Mouse (Mus musculus) CD8-positive naive resting alpha-beta T cell, adult 2 months (primary cell): ENCODE data around the gene Pdzd2.

Source experiments
- DNase-seq, 2 experiments: peaks; one replicate each; pipeline ENCODE4 v3.0.0; 2022; ENCODE audit warnings: low read depth in 2 of 2, low spot score in 2 of 2

The Pdzd2 gene

DNA sequence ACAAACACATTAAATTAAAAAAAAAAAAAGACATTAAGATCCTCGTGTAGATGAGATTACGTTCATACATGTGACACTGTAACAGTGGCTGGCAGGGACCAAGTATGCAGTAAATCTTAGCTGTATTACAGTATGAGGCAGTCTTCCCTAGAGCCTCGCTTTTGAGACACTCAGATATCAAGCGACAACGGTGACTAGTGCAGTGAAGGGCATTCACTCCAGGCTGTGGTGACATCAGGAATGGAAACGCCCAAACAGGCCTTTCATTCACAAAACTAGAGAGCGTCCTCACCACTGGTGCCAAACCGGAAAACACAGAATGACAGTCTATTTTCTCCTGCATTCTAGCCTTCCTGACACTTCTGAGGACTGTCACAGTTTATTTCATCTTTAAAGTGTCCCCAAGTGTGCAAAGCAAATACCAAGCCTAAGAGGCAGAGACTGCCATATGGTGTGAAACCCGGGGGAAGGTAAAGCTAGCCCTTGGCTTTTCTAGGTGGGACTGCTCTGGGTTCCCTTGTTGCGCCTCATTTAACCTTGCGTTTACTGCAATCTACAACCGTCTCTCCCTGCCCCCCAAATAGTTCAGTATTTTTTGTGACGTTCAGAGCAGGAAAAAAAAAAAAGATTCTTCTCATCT lies 195.9 kb downstream of the Pdzd2 start:
- DNase-seq: no peak

DNA sequence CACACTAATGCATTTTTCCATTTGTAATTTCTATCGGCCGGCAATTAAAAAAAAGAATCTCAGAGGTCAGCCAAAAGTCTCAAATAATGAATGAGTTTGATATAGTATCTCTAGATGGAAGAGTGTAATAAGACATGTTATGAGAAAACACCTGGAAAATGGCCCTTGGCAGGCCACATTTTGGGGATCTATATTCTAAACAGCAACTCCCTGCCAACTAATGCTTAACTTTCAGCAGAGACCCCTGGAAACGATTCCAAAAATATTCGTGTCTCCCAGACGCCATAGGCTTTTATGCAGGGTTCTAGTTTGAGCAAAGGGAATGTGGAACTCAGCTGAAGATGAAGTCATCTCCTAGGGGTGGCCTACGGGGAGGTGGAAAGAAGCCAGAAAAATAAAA lies 197.4 kb downstream of the Pdzd2 start:
- DNase-seq: no peak

DNA sequence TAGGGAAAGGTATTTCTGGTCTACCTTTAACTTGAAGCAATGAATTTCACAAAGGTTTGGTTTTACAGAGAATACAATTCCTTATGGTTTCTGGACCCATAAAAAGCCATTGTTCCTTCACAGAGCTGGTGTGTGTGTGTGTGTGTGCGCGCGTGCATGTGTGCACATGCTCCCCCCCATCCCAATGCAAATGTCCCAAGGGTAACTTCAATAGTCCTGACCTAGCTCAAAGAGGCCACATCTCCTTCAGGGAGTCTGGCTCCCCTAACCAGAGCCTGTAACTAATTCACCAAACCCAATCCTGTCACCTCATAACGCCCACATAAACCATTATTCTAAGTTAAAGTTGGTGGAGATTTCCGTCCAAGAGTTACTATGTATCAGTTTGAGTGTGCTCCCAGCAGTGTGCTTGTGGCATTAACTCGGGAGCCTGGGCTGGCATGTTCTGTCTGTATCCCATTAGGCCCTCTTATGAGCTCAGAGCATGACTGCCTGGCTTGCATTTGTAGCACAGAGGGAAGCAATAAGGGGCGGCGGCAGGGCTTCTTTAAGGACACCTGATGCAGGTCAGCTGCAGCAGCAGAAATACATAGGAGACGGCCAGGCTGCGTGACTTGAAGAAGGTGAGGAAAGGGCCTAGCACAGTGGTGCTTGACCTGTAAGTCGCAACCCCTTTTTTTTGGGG lies 200.0 kb downstream of the Pdzd2 start:
- DNase-seq: no peak

DNA sequence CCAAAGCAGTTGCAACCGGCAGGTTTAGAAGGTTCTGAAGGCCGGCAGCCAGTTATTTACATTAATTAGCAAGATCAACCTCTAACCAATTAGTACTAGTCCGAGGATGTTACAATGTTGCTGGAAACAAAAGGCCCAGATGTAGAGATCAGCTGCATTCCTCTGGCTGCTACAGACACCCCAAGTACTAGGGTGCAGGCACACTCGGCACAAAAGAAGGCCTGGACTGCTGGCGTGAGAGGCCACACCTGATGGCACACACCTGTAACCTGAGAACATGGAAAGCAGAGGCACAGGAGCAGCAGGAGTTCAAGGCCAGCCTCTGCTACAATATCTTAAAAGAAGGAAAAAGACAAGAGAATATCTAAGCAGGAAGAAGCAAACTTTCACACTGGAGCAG lies 206.5 kb downstream of the Pdzd2 start:
- no peak for DNase-seq

DNA sequence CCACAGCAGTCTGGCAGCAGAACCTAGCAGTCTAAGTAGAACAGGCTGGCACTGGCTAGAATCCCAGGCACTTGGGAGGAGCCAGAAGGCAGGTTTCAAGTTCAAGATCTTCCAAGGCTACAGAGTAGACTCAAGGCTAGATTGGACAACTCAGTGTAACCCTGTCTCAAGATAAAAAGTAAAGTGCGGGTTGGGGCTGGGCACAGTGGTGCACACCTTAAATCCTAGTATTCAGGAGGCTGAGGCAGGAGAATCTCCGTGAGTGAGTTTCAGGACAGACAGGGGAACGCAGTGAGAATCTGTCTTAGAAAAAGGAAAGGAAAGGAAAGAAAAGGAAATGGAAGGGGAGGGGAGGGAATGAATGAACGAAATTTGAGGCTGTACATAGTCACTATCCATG lies 207.2 kb downstream of the Pdzd2 start:
- no peak for DNase-seq

DNA sequence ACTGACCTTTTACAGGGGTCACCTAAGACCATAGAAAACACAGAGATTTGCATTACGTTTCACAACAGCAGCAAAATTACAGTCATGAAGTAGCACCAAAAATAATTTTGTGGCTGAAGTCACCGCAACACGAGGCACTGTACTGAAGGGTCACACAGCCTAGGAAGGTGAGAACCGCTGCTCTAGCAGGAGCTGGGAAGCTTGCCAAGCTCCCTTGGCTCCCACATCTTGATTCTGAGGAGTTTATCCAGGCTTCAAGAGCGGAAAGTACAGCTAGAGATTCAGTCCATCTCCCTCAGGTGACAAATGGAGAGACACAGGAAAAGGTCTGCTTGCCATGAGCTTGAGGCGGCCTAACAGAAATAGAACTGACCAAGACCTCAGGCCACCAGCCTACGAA lies 216.9 kb downstream of the Pdzd2 start:
- DNase-seq: no peak

DNA sequence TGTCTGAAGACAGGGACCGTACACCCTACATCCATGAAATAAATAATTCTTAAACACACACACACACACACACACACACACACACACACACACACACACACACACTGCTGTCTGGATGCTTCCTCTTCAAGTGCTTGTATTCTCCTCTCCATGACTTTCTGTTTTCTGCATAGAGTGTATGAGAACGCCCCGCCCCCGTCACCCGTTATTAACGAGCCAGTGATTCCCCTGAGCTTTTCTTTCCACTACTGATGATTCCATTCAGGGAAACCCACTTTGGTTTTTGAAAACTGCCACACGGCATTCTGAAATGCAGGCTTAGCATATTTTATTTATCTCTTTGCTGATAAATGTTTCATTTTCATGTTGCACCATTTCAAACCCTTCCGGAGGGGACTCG lies 219.4 kb downstream of the Pdzd2 start:
- no peak for DNase-seq

DNA sequence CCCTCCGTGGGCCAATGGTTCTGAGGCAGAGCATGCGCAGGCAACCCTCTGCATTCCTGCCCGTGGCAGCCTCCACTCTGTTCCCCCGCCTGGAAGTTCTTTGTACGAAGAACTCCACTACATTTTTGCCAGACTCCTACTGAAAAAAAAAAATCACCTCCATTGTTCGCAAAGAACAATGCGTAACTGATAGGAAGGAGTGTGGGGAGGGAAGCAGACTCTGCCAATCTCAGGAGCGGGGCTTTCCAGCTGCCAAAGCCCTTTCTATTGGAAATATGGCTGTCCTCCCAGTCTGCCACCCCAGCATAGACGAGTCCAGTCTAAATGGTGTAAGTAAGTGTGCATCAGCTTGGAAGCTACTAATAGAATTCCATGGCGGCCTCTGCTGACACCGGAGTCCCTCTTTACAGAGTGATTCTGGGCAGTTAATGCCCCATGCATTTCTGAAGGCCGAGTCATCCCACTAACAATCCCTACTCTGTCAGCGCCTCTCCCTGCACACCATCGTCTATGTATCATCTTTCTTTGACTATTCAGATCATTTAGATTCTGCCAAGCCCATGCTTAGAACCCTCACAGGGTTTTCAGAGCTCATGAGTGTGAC lies 221.3 kb downstream of the Pdzd2 start:
- no peak for DNase-seq

DNA sequence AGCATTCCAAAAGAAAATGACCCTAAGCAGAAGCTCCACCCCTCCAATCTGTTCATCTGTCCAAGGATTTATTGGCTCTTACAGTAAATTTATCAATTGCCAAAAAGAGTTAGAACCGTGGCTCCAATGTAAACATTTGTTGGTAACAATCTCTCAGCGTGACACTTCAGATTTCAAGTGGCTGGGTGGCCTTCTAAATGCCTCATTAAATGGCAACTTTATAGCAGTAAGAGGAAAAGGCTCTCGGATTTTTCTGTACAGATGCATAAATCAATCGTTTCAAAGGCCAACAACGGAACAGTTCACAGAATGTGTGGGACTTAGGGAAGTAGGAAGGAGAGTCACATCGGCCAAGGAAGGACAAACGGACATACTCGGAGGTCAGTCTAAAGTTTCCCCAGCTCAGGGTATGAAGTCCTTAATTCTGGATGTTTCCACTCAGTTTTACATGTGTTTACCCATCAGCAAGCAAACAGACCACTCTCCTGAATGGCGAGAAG lies 222.4 kb downstream of the Pdzd2 start:
- no peak for DNase-seq

DNA sequence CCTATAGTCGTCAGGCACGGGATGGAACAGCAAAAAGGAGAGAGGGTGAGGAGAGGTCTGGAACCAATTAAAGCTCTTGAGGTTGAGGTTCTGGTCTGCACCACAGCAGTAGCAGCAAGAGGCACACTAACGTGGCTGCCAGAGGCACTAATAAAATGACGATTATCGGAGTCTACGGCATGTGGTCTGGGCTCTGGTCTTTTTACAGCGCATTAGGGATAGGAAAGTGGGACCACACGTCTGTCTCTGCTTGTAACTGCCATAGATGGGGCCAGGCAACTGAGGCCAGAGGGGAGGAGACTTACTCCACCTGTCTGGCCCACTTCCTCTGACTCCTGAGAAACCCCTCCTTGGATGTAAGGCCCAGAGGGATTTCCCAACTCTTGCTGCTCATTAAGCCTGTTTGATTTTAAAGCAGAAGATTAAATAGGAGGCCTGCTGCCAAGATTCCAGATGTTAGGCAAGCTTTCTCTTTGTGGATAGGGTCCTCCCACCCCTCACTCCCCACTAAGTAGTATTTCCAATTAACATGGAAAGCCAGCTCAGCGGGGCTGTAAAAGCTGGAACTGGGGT lies 224.4 kb downstream of the Pdzd2 start:
- DNase-seq: no peak

DNA sequence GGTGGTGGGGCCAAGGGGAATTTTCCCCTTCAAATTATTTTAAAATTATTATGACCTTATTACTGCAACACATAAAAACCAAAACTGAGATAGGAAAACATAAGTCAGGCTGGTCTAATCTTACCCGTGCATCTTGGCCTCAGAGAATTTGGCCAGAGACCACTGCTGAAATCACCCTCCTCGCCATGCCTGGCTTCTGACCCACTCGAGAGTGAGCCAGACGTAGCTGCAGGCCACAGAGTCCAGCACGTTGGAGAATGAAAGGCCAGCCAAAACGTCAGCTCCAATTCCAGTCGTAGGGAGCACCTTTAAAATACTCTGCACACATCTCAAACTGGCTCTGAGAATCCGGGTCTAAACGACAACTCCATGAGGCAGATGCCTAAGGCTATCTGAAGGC lies 226.2 kb downstream of the Pdzd2 start:
- DNase-seq: no peak

DNA sequence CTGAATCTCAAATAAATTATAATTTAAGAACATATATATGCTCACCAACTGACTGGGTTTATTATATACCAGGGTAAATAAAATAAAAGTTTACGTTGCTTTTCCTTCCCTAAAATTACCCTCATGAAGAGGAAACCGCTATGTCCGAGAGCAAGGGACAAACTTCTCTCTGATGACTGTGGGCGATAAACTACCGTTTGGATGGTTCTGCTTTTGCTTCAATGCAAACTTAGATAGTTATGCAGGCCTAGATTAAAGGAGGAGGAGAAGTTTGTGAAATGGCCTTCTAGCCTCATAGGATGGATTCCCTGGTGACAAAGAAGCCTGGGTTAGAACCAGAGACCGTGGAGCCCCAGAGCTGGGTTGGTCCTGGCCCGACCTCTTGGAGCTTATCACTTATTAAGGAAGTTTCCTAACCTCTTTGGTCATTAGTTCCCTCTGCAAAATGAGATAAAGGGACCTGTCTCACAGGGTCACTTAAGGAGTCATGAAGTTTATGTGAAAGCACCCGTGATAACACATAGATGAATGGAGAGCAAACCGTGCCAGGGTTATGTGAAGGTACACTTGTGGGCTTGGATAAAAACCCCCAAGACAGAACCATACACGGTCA lies 230.9 kb downstream of the Pdzd2 start:
- no peak for DNase-seq

DNA sequence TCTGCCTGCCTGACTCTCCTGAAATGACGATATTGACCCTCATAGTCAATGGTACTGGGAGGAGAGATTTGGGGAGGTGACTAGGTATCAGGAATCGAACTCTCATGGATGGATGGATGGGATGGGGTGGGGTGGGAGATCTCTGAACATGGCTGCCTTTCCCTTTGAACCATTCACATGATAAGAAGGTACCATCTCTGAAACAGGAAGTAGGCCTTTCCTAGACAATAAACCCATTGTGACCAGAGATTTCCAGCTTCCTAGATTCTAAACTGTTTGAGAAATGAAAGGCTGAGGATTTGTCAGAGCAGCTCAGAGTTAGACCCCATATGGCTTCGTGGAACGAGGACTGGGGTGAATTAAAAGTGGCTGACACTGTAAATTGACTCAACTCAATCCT lies 232.2 kb downstream of the Pdzd2 start:
- DNase-seq: no peak

DNA sequence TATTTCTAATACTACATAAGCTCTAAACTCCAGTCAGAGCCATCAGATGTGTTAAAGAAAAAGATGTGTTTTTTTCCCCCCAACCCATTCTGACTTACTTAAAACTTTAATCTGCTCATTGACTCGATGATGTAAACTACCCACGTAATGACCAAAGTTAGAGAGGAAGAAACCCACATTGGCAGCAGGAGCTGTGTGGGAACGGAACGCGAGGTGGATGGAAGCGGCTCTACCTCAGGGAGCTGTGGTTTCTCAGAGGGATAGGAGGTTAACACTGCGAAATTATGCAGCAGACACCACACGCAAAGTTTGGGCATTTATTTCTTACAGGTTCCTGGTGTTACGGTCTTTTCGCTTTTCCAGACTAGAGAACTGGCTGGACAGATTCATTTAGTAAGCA lies 233.2 kb downstream of the Pdzd2 start:
- no peak for DNase-seq

DNA sequence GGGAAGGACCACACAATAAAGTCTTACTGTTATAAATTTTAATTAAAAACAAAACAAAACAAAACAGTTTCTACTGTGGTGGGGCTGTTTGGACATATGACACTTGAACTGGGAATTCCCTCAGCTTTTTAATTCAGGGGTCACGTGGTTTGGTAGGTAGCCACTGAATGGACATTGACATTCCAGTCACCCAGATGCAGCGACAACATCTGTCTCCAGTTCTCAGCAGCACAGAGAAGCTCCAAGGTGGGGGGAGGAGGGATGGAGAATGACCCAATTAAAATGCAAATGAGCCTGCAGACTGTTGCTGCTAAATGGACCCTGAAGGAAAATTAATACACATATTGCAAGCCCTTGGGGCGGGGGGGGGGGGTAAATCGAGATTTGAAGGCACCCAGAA lies 233.6 kb downstream of the Pdzd2 start:
- DNase-seq: no peak

DNA sequence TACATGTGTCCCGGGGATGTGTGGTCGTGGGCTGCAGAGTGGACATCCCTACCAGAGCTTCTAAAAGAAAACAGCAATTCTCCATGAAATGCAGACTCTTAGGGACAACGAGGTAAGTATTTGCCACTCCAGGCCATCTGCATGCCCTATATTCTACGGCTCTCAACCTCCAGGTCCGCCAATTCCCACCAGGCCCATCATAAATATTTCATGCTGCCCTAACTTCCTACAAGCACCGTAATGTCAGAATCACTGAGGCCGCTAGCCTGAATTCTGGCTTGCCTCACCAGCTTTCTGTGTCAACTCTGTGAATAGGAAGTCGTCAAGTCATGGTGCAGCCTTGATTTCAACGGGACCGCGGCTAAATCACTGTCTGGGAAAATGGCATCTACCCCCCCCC lies 234.2 kb downstream of the Pdzd2 start:
- no peak for DNase-seq

DNA sequence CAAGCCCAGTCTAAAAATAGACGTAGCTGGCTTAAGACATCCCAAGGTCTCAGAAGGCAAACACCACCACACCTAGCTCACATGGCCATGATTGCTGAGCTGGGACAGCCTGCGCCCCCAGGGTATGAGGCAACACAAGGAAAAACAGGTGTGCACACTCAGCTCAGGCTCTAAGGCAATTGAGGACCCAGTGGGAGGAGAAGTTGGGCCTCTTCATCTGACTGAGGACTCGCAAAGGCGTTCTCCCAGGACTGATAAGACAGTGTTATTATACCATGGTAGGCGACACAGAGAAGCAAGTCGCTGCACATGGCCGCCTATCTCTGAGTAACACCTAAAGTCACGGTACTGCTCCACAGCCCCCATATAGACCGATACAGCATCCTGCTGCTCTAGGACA lies 235.8 kb downstream of the Pdzd2 start:
- no peak for DNase-seq

DNA sequence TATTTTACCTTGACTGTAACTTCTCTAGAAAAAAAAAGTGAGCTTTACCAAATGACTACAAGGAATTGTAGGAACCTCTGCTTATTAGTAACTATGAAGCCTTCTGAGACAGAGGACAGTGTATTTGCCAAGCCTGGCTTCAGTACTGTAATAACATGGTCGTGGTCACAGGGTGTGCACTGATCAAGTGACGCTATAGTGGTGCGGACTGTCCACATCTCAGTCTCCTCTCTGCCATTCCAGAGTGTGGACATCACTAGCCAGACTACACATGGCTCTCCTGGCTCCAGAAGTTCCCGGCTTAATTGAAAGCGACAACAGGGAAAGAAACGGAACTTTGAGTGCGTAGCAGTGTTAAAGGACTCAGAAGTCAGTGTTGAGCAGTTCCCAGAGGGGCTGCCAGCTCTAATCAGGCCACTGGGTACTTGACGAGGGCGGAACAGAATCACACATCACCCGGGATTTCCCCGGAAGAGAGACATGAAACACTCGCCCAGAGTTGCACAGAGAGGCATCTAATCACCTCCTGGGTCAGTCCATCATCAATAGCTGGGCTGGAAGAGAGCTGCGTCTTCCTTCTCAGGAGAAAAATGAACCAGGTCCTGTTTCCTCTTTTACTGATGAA lies 237.7 kb downstream of the Pdzd2 start:
- DNase-seq: no peak

DNA sequence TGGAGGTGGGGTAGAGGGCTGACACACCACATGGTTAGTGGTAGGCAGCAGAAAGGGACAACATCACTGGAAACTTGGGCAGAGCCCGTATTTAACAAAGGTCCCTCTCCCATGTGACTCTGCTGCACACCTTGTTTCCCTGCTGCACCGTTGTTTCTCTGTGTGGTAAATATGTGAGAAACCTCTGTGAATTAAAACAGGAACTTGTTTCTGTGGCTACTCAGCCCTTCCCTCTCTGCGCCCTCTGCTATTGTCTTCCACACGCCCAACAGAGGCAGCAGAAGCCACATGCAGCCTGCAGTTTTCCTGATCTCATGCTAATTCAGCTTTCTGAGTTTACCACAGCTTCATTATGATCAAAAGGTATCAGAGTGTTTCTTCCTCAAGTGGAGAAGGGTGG lies 239.1 kb downstream of the Pdzd2 start:
- DNase-seq: no peak

DNA sequence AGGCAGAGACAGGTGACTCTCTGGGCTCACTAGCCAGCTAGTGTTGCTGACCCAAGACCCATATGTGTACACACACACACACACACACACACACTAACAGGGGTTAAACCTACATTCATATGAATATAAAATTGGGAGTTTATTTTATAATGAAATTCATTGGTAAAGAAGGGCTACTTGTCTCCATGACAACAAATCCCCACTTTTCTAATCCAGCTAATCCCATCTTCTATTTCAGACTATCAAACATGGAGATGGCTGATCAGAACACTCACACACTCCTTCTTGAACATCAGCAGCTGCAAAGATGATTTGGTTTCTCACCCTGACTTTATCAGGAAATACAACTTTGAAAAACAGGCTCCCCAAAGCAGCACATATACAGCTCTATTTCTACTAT lies 245.6 kb downstream of the Pdzd2 start:
- DNase-seq: no peak

DNA sequence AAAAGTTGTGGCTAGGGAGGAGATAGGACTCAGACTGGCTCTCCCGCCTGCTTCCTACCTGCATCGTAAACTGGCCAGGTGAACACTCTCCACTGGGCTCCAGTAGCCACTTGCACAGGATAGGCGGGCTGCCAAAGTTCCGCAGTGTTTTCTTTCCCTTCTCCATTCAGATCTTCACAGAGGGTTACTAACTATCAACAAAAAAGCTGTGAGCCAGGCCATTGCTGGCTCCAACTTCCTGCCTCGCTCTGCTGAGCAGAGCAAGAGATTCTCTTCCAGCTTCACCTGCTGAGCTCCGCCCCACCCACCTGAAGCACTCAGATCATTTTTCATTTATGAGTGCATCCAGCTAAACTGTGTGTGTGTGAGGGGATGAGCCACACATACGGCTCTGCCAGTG lies 246.5 kb downstream of the Pdzd2 start:
- no peak for DNase-seq
